Mouse (Mus musculus): Measurements from ENCODE around the gene Dpyd. TPM values are rescaled to one million over a fixed set of nuclear protein-coding genes. Genes with fewer than 3 reads are reported as not detected.

Dpyd gene
- polyA plus RNA-seq, 2 experiments: 1.6 to 2.4 TPM

- 66% methylated on average over 4 of the region's 4 CpGs for WGBS (ENCODE audit: insufficient replicate concordance)
These were observed 596.7 kb downstream of the Dpyd start for GRCm38 (mm10) chr3:119158670-119159069.

GRCm38 (mm10) chr3:119165691-119166090 is 603.8 kb downstream of the Dpyd start:
- no peak overlapping the region for H3K9ac ChIP-seq (replicated peaks)
- 67% methylated on average over 6 of the region's 6 CpGs for WGBS (ENCODE audit: insufficient replicate concordance)
- H3K4me3 ChIP-seq (ENCODE audit: insufficient read depth in 1 of 2, low read depth in 2 of 2, low read length in 2 of 2): no peak overlapping the region
- H3K36me3 ChIP-seq (replicated peaks; ENCODE audit: control insufficient read depth, insufficient read depth, low read depth): no peaks in the 10 kb centered on the region
- H3K27me3 ChIP-seq (ENCODE audit: control insufficient read depth, insufficient read depth, low read length): no peaks in the 10 kb centered on the region
- no peaks in the 10 kb centered on the region for H3K4me1 ChIP-seq (replicated peaks; ENCODE audit: control insufficient read depth in 2 of 2, insufficient read depth in 2 of 2, low read length in 1 of 2)
- H3K27ac ChIP-seq: no peak overlapping the region
- no peak for TF ChIP-seq CTCF (IDR thresholded peaks at IDR 0.05; ENCODE audit: low read depth)
- no peak for TF ChIP-seq EP300 (IDR thresholded peaks at IDR 0.05; ENCODE audit: low read depth)
- H3K9me3 ChIP-seq (ENCODE audit: control insufficient read depth, low read length): no peaks in the 10 kb centered on the region
- ATAC-seq (ENCODE audit: insufficient read depth) (no peak), DNase-seq (ENCODE audit: low read depth in 3 of 3, low spot score in 3 of 3) (no peak)
- H3K4me2 ChIP-seq (ENCODE audit: low read depth): no peak overlapping the region

More at GRCm38 (mm10) chr3:119158670-119159069, 596.7 kb downstream of the Dpyd start:
- Histone ChIP-seq H3K4me3 (ENCODE audit: insufficient read depth in 1 of 2, low read depth in 2 of 2, low read length in 2 of 2) (no peak overlapping the region), H3K27ac (no peak overlapping the region), H3K36me3 (replicated peaks; ENCODE audit: control insufficient read depth, insufficient read depth, low read depth) (no peaks in the 10 kb centered on the region), H3K27me3 (ENCODE audit: control insufficient read depth, insufficient read depth, low read length) (no peaks in the 10 kb centered on the region), H3K4me1 (replicated peaks; ENCODE audit: control insufficient read depth in 2 of 2, insufficient read depth in 2 of 2, low read length in 1 of 2) (no peaks in the 10 kb centered on the region), H3K9ac (replicated peaks) (no peak overlapping the region), H3K4me2 (ENCODE audit: low read depth) (no peak overlapping the region), H3K9me3 (ENCODE audit: control insufficient read depth, low read length) (no peaks in the 10 kb centered on the region)
- ATAC-seq (ENCODE audit: insufficient read depth) (no peak), DNase-seq (ENCODE audit: low read depth in 3 of 3, low spot score in 3 of 3) (no peak)
- TF ChIP-seq EP300 (IDR thresholded peaks at IDR 0.05; ENCODE audit: low read depth) (no peak), CTCF (IDR thresholded peaks at IDR 0.05; ENCODE audit: low read depth) (no peak)

- Histone ChIP-seq H3K9ac (replicated peaks) (no peak overlapping the region), H3K36me3 (replicated peaks; ENCODE audit: control insufficient read depth, insufficient read depth, low read depth) (no peaks in the 10 kb centered on the region), H3K4me2 (ENCODE audit: low read depth) (no peak overlapping the region), H3K27me3 (ENCODE audit: control insufficient read depth, insufficient read depth, low read length) (no peaks in the 10 kb centered on the region), H3K9me3 (ENCODE audit: control insufficient read depth, low read length) (no peaks in the 10 kb centered on the region), H3K27ac (no peak overlapping the region), H3K4me3 (ENCODE audit: insufficient read depth in 1 of 2, low read depth in 2 of 2, low read length in 2 of 2) (no peak overlapping the region), H3K4me1 (replicated peaks; ENCODE audit: control insufficient read depth in 2 of 2, insufficient read depth in 2 of 2, low read length in 1 of 2) (no peaks in the 10 kb centered on the region)
- ATAC-seq (ENCODE audit: insufficient read depth): no peak
- no peak for DNase-seq (ENCODE audit: low read depth in 3 of 3, low spot score in 3 of 3)
- TF ChIP-seq EP300 (IDR thresholded peaks at IDR 0.05; ENCODE audit: low read depth): no peak
- TF ChIP-seq CTCF (IDR thresholded peaks at IDR 0.05; ENCODE audit: low read depth): no peak
- 50% methylated on average over 2 of the region's 2 CpGs for WGBS (ENCODE audit: insufficient replicate concordance)
These were observed 606.2 kb downstream of the Dpyd start for GRCm38 (mm10) chr3:119168166-119168565.

GRCm38 (mm10) chr3:119168661-119169060 is 606.7 kb downstream of the Dpyd start:
- ATAC-seq (ENCODE audit: insufficient read depth) (no peak), DNase-seq (ENCODE audit: low read depth in 3 of 3, low spot score in 3 of 3) (no peak)
- H3K27me3 ChIP-seq (ENCODE audit: control insufficient read depth, insufficient read depth, low read length): no peaks in the 10 kb centered on the region
- H3K4me1 ChIP-seq (replicated peaks; ENCODE audit: control insufficient read depth in 2 of 2, insufficient read depth in 2 of 2, low read length in 1 of 2): no peaks in the 10 kb centered on the region
- H3K9ac ChIP-seq (replicated peaks): no peak overlapping the region
- H3K9me3 ChIP-seq (ENCODE audit: control insufficient read depth, low read length): no peaks in the 10 kb centered on the region
- no peak overlapping the region for H3K4me2 ChIP-seq (ENCODE audit: low read depth)
- H3K27ac ChIP-seq: no peak overlapping the region
- H3K36me3 ChIP-seq (replicated peaks; ENCODE audit: control insufficient read depth, insufficient read depth, low read depth): no peaks in the 10 kb centered on the region
- no peak overlapping the region for H3K4me3 ChIP-seq (ENCODE audit: insufficient read depth in 1 of 2, low read depth in 2 of 2, low read length in 2 of 2)
- WGBS (ENCODE audit: insufficient replicate concordance): 23% methylated on average over 1 of the region's 1 CpGs
- TF ChIP-seq CTCF (IDR thresholded peaks at IDR 0.05; ENCODE audit: low read depth): no peak
- no peak for TF ChIP-seq EP300 (IDR thresholded peaks at IDR 0.05; ENCODE audit: low read depth)

DNA sequence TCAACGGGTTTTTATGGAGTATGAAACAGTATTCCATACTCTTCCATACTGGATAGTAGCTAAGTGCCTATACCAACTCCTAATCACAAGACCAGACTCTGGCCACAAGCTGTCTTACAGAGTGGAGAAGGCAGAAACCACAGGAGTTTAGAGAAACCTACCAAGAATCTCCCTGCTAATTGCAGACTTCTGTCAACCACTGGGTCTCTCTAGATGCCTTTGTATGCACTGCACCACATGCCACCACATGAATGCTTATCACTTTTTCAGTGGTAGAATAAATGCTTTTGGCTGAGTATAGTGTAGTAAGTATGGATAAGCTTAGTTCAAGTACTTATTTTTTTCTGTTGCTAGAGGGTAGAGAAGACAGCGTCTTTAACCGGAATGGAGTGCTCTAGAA is 621.3 kb downstream of the Dpyd start:
- H3K4me3 ChIP-seq (ENCODE audit: insufficient read depth in 1 of 2, low read depth in 2 of 2, low read length in 2 of 2): no peak overlapping the region
- 56% methylated on average over 3 of the region's 3 CpGs for WGBS (ENCODE audit: insufficient replicate concordance)
- DNase-seq (ENCODE audit: low read depth in 3 of 3, low spot score in 3 of 3) (no peak), ATAC-seq (ENCODE audit: insufficient read depth) (no peak)
- H3K4me2 ChIP-seq (ENCODE audit: low read depth): no peak overlapping the region
- TF ChIP-seq EP300 (IDR thresholded peaks at IDR 0.05; ENCODE audit: low read depth) (no peak), CTCF (IDR thresholded peaks at IDR 0.05; ENCODE audit: low read depth) (no peak)
- H3K27ac ChIP-seq: no peak overlapping the region
- H3K4me1 ChIP-seq (replicated peaks; ENCODE audit: control insufficient read depth in 2 of 2, insufficient read depth in 2 of 2, low read length in 1 of 2): no peaks in the 10 kb centered on the region
- no peaks in the 10 kb centered on the region for H3K36me3 ChIP-seq (replicated peaks; ENCODE audit: control insufficient read depth, insufficient read depth, low read depth)
- H3K9me3 ChIP-seq (ENCODE audit: control insufficient read depth, low read length): no peaks in the 10 kb centered on the region
- H3K9ac ChIP-seq (replicated peaks): no peak overlapping the region
- no peaks in the 10 kb centered on the region for H3K27me3 ChIP-seq (ENCODE audit: control insufficient read depth, insufficient read depth, low read length)
